Mouse (Mus musculus): ENCODE data around the gene Ttpal. TPM values are rescaled to one million over a fixed set of nuclear protein-coding genes. Genes with fewer than 3 reads are reported as not detected.

Gene Ttpal
- polyA plus RNA-seq, 1 experiment from 2014 or later = 40.2 TPM

- H3K4me1 ChIP-seq (replicated peaks; ENCODE audit: control insufficient read depth, insufficient read depth, low read length) = no peaks in the 10 kb centered on the region
- ATAC-seq (ENCODE audit: low FRiP score) = no peak
- WGBS = 96% methylated on average over 1 of the region's 1 CpGs
- no peaks in the 10 kb centered on the region for H3K9me3 ChIP-seq (ENCODE audit: control insufficient read depth, low read length)
- H3K36me3 ChIP-seq (ENCODE audit: control insufficient read depth, insufficient read depth, low read length) = no peaks in the 10 kb centered on the region
- H3K4me3 ChIP-seq (ENCODE audit: low read depth, low read length) = no peak overlapping the region
- H3K4me2 ChIP-seq (replicated peaks; ENCODE audit: low read depth, low read length) = no peak overlapping the region
- H3K27me3 ChIP-seq (ENCODE audit: control insufficient read depth, insufficient read depth, low read length) = no peaks in the 10 kb centered on the region
- no peak overlapping the region for H3K27ac ChIP-seq (ENCODE audit: low read depth, low read length)
- no peak for DNase-seq (ENCODE audit: low spot score)
- no peak overlapping the region for H3K9ac ChIP-seq (ENCODE audit: low read depth, low read length)
Measured at GRCm38 (mm10) chr2:163667045-163667444, 64.9 kb downstream of the Ttpal start.

Other genes with a start within 250 kb of the Ttpal start
- 0.32 and 0.43 TPM in 2 replicates for gene Jph2, start 204.3 kb upstream of the Ttpal start, polyA plus RNA-seq (2014; fragmentation: Nextera tagmentation; extraction: Ambion mirVana)
- gene Oser1, start 177.6 kb upstream of the Ttpal start, polyA plus RNA-seq (2014; fragmentation: Nextera tagmentation; extraction: Ambion mirVana) = 88.7 and 92.1 TPM in 2 replicates
- 47.4 and 52.9 TPM in 2 replicates for gene Gdap1l1, start 163.8 kb upstream of the Ttpal start, polyA plus RNA-seq (2014; fragmentation: Nextera tagmentation; extraction: Ambion mirVana)
- 8.0 and 9.0 TPM in 2 replicates for gene Fitm2, start 129.7 kb upstream of the Ttpal start, polyA plus RNA-seq (2014; fragmentation: Nextera tagmentation; extraction: Ambion mirVana)
- gene R3hdml, start 110.0 kb upstream of the Ttpal start, polyA plus RNA-seq (2014; fragmentation: Nextera tagmentation; extraction: Ambion mirVana) = 0.15 TPM in 1 of 2 replicates, not detected in the other
- gene Hnf4a, start 95.5 kb upstream of the Ttpal start, polyA plus RNA-seq (2014; fragmentation: Nextera tagmentation; extraction: Ambion mirVana) = not detected in 2 replicates
- 35.7 and 38.4 TPM in 2 replicates for gene Serinc3, start 42.8 kb downstream of the Ttpal start, polyA plus RNA-seq (2014; fragmentation: Nextera tagmentation; extraction: Ambion mirVana)
- gene Pkig, start 56.1 kb downstream of the Ttpal start, polyA plus RNA-seq (2014; fragmentation: Nextera tagmentation; extraction: Ambion mirVana) = 136 and 138 TPM in 2 replicates
- 4.7 and 6.0 TPM in 2 replicates for gene Ada, start 147.9 kb downstream of the Ttpal start, polyA plus RNA-seq (2014; fragmentation: Nextera tagmentation; extraction: Ambion mirVana)
- 0.17 and 0.19 TPM in 2 replicates for gene Ccn5, start 218.5 kb downstream of the Ttpal start, polyA plus RNA-seq (2014; fragmentation: Nextera tagmentation; extraction: Ambion mirVana)

Data from hindbrain, embryonic 11.5 days (tissue).